Mouse (Mus musculus): ENCODE measurements around the gene Mup15.
"Not testable (repeated sequence)": the region's sequence is repeated elsewhere in the genome, so short reads cannot be mapped to it uniquely, and the experiment has no call there.

The Mup15 gene

GRCm38 (mm10) chr4:61439643-61440042 lies at the start of gene Mup15:
Mup15 (minus strand) TSS chr4:61439743.
- DNase-seq (ENCODE audit: low spot score), result not testable (repeated sequence)
